Mouse (Mus musculus) myocyte (in vitro differentiated cells): ENCODE measurements around the gene Zbtb8os.

Experiments
- CEBPB ChIP-seq: IDR thresholded peaks from 2 replicates; pipeline ENCODE4 v1.6.1; 2011; ENCODE audit warnings: mild to moderate bottlenecking, moderate library complexity; ENCODE audit not compliant: poor library complexity, insufficient read depth, severe bottlenecking
- E2F4 ChIP-seq: IDR thresholded peaks from one replicate; pipeline ENCODE4 v1.6.1; 2011; ENCODE audit warnings: mild to moderate bottlenecking, control low read depth, moderate library complexity; ENCODE audit not compliant: insufficient read depth
- MAX ChIP-seq: IDR thresholded peaks from one replicate; pipeline ENCODE4 v1.6.1; 2011; ENCODE audit warnings: low read depth, mild to moderate bottlenecking, control low read depth
- MYOD1 ChIP-seq, 3 experiments: IDR thresholded peaks; one replicate each; pipeline ENCODE4 v1.6.1; 2011; ENCODE audit warnings: control low read depth in 2 of 3, low read depth in 2 of 3, mild to moderate bottlenecking in 2 of 3, moderate library complexity in 1 of 3; ENCODE audit not compliant: insufficient read length in 2 of 3, control insufficient read depth in 1 of 3
- POLR2A ChIP-seq: IDR thresholded peaks from one replicate; pipeline ENCODE4 v1.6.1; 2011; ENCODE audit warnings: low read depth, mild to moderate bottlenecking, control low read depth, moderate library complexity; ENCODE audit not compliant: insufficient read length
- POLR2AphosphoS2 ChIP-seq: IDR thresholded peaks from one replicate; pipeline ENCODE4 v1.6.1; 2011; ENCODE audit warnings: low read depth, control low read depth; ENCODE audit not compliant: insufficient read length
- SRF ChIP-seq: IDR thresholded peaks from one replicate; pipeline ENCODE4 v1.6.1; 2011; ENCODE audit warnings: low read depth; ENCODE audit not compliant: control insufficient read depth, insufficient read length
- USF1 ChIP-seq: IDR thresholded peaks from one replicate; pipeline ENCODE4 v1.6.1; 2011; ENCODE audit warnings: low read depth, mild to moderate bottlenecking, control low read depth, moderate library complexity

DNA sequence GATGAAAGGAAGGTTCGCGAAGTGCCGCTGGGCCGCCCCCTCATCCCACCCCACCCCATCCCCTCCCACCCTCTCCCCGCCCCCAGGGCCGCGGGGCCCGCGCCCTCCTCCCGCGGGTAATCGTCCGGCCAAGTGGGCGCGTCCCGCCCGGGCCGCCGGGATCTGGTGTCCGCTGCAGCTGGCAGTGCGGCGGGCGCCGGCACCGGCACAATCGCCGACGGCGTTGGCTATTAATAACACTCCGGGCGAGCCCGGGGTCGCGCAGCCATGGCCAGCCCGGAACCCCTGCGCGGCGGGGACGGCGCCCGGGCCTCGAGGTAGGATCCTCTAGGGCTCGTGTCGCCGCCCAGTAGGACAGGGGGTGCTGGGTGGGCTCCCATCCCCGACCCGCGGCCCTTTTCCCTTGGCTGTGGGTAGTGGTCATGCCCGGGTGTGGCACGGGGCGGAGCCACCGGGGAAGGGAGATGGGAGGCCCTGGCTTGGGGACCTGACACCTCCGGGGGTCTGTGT is 48.0 kb upstream of the Zbtb8os start, which contains the start of gene Sync:
- peak; percentile 76 for TF ChIP-seq POLR2A
- TF ChIP-seq SRF: no peak
- no peak for TF ChIP-seq E2F4
- TF ChIP-seq MAX: no peak
- peak in 2 of 3 experiments; percentile 60 to 86 for TF ChIP-seq MYOD1 (IDR thresholded peaks at IDR 0.05; ENCODE audit: control insufficient read depth in 1 of 3, insufficient read length in 2 of 3, low read depth in 2 of 3)
- TF ChIP-seq CEBPB: no peak
- no peak for TF ChIP-seq USF1
- TF ChIP-seq POLR2AphosphoS2: no peak
